Mouse (Mus musculus) spleen, adult 12 weeks (tissue): ENCODE measurements at regions not wholly inside any gene's neighbourhood (a gene's known extent, or its start where the extent isn't known, plus 50 kb on each side); places are given as distances from the start of the nearest gene placed in this dataset.

ENCODE experiments used
- DNase-seq: peaks from one replicate; pipeline ENCODE4 v3.0.0; 2022; ENCODE audit warnings: low spot score

DNA sequence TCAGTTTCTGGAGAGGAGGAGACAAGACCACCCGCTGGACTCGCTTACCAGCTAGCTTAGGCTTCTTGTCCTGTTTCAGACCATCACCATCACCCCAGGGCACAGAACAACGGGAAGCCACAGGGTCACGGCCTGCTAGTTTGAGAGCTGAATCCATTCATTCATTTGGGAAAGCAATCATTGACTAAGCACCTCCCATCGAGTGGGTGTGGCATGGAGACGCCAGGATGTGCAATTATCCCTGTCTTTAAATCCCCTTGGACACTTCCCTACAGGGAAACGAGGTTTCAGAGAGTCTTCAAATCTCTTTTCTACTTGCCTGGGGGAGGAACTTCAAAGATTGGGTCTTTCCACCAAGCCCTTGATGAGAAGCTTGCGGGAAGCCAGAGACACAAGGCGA, 108.7 kb downstream of the 2410131K14Rik start:
- no peak for DNase-seq

- DNase-seq = no peak
Observed at GRCm38 (mm10) chr5:118354127-118354526, 109.1 kb downstream of the 2410131K14Rik start.

DNA sequence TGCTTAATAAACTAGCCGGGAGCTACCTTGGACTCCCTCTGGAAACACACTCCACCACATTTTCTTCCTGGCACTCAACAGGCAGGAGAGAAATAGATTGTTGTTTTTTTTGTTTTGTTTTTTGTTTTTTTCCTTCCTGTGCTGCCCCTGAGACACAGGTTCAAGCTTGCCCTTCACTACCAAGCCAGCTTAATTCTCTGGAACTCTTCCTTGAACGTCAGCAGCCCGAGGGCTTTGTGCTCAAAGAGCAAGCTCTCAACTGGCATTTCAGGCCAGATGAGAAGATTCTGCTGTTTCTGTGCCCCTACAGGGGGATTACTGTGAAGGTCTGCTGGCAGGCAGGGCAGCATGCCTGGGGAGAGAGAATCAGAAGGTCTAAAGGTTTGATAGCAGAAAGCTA, 109.8 kb downstream of the 2410131K14Rik start:
- no peak for DNase-seq

DNA sequence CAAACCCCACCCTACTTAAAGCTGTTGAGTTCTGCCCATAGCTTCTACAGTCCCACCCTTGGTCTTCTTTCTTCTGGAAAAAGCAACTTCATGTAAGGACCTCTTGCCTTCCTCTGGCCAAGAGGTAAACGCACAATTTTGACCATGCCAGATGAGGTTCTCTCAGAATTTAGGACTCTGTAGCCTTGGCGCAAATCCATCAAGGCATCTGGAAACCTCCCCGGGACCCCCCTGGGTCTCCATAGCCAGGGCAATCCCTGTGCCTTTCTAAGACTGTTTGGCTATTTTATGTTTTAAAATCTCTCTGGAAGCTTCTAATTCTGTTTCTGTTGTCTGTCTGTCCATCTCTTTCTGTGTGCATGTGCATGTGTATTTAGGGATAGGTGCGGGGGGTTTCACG, 110.3 kb downstream of the 2410131K14Rik start:
- no peak for DNase-seq

DNA sequence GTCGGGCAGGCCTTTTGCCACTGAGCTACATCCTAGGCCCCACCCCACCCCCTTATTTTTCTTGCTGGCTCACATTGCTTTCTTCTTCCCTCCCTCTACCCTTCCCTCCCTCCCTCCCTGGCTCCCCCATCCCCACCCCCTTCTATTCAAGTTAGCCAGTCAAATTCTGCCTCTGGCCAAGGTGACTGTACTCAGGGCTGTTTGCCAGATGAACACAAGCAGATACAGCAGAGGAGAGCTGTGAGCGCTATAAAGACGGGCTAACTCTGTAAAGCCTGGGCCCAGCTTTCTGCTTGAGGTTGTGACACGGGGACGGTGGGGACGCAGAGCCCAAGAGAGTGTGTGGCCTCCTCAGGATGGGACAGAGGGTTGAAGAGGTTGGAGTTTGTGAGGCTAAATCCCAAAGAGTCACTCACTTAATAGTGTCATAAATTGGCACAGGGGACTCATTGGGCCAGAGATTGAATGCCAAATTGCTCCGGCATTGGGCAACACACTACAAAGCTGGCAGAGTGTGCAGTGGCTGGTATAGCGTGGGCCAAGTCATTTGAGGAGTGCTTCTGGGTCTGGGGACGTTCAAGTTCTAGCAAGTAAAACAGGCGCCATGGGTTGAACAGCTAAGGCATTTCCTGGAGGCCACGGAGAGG, 110.8 kb downstream of the 2410131K14Rik start:
- no peak for DNase-seq

DNA sequence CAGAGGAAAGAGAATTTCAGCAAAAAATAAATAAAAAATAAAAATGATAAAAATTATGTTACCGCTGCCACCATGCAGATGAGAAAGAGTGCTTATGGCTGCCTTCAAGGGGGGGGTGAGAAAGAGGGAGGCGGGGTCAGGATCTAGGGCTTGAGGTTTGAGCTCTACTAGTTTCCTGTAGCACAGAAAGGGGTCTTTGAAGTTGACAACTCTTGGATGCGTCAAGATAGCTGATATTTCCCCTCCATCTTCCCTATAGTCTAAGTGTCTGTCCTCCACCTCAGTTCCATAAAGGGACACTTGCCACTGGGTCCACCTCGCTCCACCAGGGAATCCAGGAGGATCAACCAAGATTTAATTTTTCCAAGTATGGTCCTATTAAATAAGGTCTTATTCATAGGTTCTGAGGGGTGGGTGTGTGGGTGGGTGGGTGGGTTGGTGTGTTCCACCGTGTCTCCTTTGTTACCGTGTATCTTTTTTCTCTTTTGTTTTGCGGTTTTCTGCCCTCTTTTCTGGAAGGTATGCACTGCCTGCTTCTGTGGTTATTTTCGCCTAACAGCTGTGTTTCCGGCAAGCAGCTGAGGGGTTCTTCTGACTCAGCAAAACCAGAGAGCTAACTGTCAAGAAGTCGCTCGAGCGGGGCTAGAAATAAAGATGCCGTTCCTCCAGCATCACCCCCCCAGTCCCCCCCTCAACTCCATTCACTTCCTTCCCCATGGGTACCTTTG, 114.8 kb downstream of the 2410131K14Rik start:
- DNase-seq = no peak

- DNase-seq = no peak
Observed at GRCm38 (mm10) chr5:118360374-118361064, 115.5 kb downstream of the 2410131K14Rik start.

DNA sequence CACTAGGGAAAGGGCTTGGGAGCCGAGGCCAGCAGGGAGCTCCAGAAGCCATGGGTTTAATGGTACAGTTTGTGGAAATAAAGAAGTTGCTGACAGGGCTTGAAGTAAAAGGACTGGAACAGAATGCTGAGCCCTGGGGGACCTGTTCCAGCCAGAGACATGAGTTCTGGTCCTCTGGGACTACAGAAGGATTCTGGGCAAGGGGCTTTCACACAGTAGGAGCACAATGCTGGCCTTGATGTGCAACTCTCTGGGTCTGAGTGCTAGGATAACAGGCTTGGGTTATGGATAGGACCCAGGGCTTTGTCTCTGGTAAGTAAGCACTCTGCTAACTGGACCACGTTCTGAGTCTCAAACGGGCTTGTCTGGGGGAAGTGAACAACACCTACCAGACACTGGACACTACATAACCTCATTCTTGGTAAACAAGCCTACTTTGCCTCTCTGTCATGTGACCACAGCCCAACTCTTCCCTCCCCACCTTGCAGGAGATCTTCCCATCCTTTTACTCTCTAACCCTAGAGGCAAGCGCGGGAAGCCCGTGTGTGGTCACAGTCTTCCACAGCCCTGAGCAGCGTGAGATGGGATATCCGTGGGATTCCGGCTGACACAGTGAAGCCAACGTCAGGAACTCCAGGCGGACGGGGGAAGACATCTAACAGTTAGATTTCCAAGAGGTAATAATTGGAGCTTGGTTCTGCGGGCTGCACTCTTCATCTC, 116.3 kb downstream of the 2410131K14Rik start:
- DNase-seq = no peak

GRCm38 (mm10) chr5:118361853-118362406, 116.9 kb downstream of the 2410131K14Rik start:
- DNase-seq = no peak

DNA sequence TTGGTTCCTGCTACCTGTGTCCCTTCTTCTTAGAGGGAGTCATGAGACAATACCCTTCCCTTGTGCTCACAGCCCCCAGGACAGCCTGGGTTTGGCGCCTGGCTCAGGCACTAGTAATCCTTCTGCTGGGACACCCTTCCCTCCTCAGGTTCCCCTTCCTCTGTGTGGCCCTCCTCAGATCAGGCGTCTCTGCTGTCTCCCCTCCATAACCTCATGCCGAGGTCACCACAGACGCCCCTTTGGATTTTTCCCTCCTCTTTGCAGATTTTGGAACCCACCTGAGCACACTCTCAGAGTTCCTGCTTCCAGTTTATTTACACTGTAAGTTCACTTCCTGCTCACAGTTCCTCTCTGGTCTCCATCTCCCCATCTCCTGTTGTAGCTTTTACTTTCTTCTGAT, 117.7 kb downstream of the 2410131K14Rik start:
- DNase-seq = no peak

- no peak for DNase-seq
Observed at GRCm38 (mm10) chr5:118363154-118363553, 118.1 kb downstream of the 2410131K14Rik start.

DNA sequence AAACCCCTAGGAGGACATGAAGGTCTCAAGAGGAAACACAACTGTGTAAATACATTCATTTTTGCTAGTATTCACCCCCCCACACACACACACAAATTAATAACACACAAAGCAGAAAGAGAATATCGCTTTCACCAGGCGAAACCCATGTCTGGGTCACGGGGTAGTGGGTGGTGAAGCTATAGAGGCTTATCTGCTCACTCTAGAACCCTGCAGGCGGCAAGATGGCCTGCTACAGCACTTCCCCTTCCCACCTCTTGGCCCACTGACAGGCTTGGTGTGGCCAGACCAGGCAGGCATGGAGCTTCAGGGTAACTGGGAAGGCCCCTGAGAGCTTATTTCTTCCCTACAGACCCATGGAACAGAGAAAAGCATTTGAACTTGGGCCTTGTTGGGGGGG, 119.6 kb downstream of the 2410131K14Rik start:
- DNase-seq = no peak

- no peak for DNase-seq
Observed at GRCm38 (mm10) chr5:118365196-118365595, 120.2 kb downstream of the 2410131K14Rik start.

DNA sequence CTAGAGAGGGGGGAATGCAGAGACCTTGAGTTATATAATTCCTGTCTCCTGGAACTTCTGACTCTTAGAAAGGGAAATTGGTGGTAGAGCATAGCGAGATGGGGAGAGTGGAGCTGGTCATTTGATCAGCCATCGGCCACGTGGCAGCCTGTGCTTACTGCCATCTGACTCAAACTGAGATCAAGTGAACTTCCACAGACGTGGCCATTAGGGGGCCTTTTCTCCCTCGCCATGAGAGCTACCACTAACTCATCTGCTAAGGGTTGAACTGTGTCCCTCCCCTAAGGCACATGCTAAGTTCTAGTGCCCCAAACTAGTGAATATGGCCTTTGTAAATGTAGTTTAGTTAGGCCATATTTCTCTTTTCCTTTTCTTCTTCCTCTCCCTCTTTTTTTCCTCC, 120.6 kb downstream of the 2410131K14Rik start:
- no peak for DNase-seq

- DNase-seq = no peak
Observed at GRCm38 (mm10) chr5:118367047-118367446, 122.0 kb downstream of the 2410131K14Rik start.

- no peak for DNase-seq
Observed at GRCm38 (mm10) chr5:118373581-118373981, 128.6 kb downstream of the 2410131K14Rik start.

GRCm38 (mm10) chr5:118374968-118375367, 129.9 kb downstream of the 2410131K14Rik start:
- DNase-seq = no peak

DNA sequence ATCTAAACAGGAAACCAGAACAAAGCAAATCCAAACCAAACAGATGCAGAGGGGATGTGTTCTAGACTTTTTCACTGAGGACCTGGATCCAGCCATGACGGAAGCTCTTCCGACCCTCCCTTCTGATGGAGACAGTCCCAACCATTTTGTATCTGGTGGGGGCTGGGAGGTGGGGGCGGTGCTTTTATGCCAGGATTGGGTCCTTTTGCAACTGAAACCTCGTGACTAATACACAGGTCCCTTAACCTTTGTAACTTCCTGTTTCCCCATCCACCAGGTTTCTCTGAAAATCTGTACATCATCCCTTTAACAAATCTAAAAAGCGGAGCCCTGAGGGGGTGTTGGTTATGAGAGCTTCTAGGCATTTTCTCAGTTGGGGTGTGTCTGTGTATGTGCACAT, 130.9 kb downstream of the 2410131K14Rik start:
- no peak for DNase-seq

DNA sequence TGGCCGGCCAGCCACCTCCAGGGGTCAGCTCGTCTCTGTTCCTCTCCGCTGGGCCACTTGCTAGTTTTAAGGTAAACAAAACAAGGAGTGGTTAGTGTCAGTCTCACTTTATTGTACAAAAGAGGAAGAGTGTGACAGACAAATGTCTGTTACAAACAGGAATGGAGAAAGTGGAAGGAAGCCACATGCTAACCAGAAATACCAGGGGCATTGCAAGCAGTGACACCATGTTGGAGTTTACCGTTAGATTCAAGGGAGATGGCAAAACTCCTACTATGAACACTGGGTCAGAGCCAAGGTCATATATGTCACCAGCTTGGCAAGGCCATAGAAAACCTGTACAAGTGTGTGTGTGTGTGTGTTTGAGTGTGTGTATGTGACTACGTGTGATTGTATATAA, 131.5 kb downstream of the 2410131K14Rik start:
- DNase-seq = no peak

DNA sequence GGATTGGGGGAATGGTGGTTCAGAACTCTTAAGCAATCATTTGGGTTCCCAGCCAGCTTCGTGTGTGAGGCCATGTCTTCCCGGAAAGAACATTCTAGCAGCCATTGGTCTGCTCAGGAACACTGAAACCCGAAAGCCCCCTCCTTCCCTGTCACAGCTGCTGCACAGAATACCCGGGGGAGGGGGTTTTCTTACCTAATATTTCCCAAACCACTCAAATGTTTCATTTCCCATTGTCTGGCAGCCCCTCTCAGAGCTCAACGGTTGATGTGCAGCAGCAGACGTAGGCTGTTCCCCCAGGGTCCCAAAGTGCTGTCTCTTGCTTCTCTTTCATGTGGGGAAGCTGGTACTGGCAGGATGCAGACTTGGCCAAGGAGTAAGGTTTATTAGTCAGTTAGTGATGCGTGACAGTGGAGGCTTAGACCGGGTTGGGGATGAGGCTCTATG, 132.4 kb downstream of the 2410131K14Rik start:
- DNase-seq = no peak

GRCm38 (mm10) chr5:118379245-118380051, 134.4 kb downstream of the 2410131K14Rik start:
- DNase-seq = no peak
